Mouse (Mus musculus) lung, postnatal 14 days (tissue): Measurements from ENCODE around the gene Gm37240.

Experiments
- DNase-seq: peaks from one replicate; pipeline ENCODE4 v3.0.0; 2021

Gene Gm37240

DNA sequence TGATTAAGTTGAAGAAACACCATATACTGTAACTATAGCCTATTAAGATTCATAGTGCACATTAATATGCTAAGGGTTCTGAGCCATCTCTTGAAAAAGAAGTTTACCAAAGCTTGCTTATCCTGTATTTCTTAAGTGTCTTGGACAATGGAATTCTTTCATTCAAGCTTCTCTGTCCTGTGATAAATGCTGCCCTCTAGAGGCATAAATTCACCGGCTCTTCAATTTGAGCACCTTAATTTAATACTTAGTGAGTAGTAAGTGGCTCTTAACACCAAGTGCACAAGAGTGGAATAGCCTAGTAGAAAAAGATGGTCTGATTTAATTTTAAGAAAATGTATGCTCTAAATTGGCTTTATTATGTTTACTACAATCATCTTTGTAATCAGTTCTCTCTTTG lies 1043.7 kb downstream of the Gm37240 start:
- peak; percentile 81 for DNase-seq

GRCm38 (mm10) chr3:84842793-84843192 lies 1044.5 kb downstream of the Gm37240 start:
- DNase-seq, result no peak

- DNase-seq, result no peak
These were observed 1046.0 kb downstream of the Gm37240 start for GRCm38 (mm10) chr3:84841271-84841670.

- DNase-seq, result no peak
These were observed 1047.8 kb downstream of the Gm37240 start for GRCm38 (mm10) chr3:84839499-84839898.

DNA sequence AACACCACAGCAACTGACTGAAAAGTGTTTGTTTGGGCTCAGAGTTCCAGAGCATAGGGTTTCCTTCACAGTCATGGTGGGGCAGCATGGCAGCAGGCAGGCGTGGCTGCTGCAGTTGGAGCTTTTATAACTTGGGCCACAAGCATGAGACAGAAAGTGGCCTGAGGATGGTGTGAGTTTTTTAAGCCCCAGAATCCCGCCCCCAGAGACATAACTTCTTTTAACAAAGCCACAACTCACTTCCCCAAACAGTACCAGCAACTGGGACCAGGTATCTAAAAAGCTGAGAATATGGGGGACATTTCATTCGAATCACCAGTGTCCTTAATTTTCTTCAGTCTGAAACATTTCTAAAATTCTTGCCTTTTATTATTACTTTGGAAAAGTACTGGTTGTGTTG lies 1049.3 kb downstream of the Gm37240 start:
- no peak for DNase-seq

GRCm38 (mm10) chr3:84836029-84836428 lies 1051.3 kb downstream of the Gm37240 start:
- no peak for DNase-seq

GRCm38 (mm10) chr3:84829366-84829765 lies 1058.0 kb downstream of the Gm37240 start:
- no peak for DNase-seq

GRCm38 (mm10) chr3:84827617-84828016 lies 1059.7 kb downstream of the Gm37240 start:
- no peak for DNase-seq

- no peak for DNase-seq
These were observed 1060.4 kb downstream of the Gm37240 start for GRCm38 (mm10) chr3:84826938-84827337.

- peak; percentile 46 for DNase-seq
These were observed 1060.9 kb downstream of the Gm37240 start for GRCm38 (mm10) chr3:84826405-84826804.

- no peak for DNase-seq
These were observed 1061.3 kb downstream of the Gm37240 start for GRCm38 (mm10) chr3:84825990-84826389.

DNA sequence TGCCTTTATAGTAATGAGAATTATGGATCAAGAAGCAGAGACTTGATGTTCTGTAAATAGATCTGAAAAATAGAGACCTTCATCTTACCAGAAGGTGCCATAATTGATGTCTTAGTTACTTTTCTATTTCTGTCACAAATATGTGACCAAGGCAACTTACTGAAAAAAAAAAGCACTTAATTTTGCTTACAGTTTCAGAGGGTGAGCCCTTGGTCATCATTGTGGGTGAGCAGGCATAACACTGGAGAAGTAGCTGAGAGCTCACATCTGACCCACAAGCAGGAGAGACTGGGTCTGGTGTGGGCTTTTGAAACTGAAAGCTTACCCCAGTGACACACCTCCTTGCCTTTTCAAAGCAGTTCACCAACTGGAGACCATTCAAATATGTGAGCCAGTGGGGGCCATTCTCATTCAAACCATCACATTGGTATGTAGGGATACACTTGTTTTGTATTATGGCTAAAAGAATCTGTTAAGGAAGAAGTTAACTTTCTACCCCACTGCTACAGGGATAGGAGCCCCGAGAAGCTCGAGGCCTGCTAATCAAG lies 1066.6 kb downstream of the Gm37240 start:
- no peak for DNase-seq

- DNase-seq, result no peak
These were observed 1070.4 kb downstream of the Gm37240 start for GRCm38 (mm10) chr3:84816951-84817350.

- DNase-seq, result peak; percentile 51
These were observed 1071.9 kb downstream of the Gm37240 start for GRCm38 (mm10) chr3:84815461-84815860.

DNA sequence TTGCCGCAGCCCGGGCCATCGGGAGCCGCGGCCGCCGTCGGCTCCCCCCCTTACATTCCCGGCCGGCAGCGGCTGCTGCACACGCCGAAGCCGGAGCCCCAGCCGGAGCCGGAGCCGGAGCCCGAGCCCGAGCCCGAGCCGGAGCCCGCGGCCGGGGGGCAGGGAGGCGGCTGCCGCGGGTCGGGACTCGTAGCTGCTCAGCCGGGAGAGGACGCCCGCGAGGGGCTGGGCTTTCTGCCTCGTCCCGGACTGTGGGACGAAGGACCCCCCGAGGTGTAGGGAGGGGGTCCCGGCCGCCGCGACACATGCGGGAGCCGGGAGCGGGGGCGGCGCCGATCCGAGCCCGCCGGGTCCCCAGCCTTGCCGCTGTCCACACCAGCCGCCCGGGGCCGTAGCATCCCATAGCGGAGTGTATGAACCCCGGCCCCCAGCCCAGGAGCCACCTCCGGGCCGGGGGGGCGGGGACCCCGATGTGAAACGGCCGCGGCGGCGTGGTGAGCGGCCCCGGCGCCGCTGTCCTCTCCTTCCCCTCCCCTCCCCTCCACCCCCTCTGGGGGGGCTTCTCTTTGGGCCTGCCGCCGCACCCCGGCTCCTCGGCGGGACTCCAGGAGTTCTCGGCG lies 1072.4 kb downstream of the Gm37240 start, which contains the start of gene Fbxw7:
Gene Fbxw7, plus strand, starts transcription at position 507 of the 620 bp plus-strand sequence.
- peak; percentile 3 for DNase-seq

DNA sequence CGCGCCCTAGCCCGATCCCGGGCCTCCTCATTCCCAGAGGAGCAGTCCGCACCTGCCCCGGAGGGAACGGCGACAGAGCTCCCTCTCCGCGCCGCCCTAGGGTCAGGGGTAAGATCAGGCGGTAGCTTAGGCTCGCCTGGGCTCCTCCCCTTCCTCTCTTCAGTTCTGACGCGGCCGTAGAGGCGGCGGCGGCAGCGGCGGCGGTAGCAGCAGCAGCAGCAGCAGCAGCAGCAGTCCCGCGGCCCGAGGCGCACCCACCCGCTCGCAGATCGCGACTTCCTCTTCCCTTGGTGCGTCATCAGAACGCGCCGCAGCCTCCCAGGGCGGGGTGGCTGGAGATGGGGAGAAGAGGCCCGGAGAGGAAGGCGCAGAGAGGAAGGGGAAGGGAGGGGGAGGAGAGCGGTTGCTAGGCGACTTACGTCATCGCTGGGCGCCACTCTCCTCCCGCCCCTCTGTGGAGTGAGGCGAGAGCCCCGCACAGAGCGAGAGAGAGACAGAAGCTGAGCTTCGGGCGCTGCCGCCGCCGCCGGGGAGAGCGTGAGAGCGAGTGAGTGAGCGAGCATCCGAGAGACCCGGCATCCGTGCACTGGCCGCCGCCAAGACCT lies 1073.1 kb downstream of the Gm37240 start:
- DNase-seq, result peak; percentile 100

- no peak for DNase-seq
These were observed 1073.7 kb downstream of the Gm37240 start for GRCm38 (mm10) chr3:84813436-84814156.

DNA sequence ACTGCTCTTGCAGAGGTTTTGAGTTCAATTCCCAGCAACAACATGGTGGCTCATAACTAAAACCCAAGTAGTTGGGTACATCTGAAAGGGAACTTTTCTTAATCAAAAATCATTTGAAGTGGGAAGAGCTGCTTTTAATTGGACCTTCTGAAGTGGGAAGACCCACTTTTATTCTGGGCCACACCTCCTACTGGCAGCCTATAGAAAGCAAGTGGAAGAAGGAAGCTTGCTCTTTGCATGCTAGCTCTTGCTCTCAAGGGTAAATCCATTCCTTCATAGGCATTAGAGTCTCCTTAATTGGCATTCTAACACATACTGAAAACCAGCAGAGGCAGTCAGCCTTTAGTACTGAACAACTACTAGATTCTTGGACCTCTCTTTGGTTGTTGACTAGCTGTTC lies 1076.5 kb downstream of the Gm37240 start:
- DNase-seq, result no peak

DNA sequence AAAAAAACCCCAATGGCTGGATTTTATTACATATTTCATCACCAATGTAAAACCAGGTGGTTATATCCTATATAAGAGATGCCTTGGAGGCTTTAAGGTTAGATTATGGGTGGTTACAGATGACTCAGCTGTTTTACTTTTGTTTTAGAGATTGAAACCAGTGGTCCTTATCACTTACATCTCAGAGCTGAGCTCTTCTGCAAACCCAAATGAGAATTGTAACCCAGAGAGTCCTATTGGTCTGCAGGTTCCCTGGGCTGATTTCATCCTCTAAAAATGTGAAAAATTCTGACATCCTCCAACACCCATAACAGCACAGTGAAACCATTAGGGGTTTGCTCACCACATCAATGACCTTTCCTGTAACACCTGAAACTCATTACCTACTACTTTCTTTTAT lies 1078.4 kb downstream of the Gm37240 start:
- no peak for DNase-seq

DNA sequence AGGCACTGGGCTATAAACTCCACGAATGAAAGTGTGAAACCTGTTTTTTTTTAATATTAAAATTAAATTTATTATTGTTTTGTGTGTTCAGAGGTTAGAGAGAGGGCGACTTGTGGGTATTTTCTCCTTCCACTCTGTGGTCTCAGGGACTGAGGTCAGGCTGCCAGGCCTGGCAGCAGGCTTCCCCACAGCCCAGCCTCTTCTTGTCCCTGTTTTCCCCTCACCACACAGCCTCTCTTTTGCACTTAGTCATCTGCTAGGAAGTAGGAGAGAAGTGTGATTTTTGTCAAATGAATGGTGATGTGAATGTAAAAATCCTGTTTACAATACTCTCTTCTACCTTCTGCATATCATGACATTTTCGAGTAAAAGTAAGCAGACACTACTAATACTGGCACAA lies 1079.5 kb downstream of the Gm37240 start:
- DNase-seq, result no peak

GRCm38 (mm10) chr3:84806206-84806605 lies 1081.1 kb downstream of the Gm37240 start:
- no peak for DNase-seq

DNA sequence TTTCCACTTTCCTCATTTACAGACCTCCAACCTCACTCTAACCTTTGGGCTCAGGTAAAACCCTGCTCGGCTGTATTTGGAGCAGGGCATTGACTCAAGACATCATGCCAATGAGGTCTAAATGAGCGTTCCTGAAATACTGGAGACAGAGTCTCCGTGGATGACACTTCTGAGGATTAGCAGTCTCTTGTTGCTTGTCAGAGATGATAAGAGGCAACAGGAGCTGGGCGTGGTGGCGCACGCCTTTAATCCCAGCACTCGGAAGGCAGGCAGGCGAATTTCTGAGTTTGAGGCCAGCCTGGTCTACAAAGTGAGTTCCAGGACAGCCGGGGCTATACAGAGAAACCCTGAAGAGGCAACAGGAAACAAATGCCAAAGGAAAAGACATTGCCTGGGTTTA lies 1083.3 kb downstream of the Gm37240 start:
- DNase-seq, result no peak

DNA sequence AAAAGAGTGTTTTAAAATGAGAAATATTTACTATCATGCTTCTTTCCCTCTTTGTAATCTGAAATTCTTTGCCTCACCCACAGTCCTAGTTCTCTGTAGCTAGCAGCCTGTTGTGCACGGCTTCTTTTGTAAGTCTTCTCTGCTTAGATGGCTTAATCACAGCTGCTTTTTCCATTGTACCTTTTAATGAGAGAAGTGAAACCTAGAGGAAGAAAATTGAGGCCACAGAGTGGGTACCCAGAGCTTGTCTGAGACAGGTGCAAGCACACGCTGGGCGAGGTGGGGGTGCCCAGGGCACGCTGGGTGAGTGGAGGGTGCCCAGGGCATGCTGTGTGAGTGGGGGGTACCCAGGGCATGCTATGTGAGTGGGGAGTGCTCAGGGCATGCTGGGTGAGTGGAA lies 1099.4 kb downstream of the Gm37240 start:
- DNase-seq, result no peak

GRCm38 (mm10) chr3:84776084-84776483 lies 1111.2 kb downstream of the Gm37240 start:
- no peak for DNase-seq
